ENCODE assay signal across 21 mouse cellular contexts in genomic region chr12:108682240-108683023, GRCm38 (mm10). TPM values are rescaled to one million over a fixed set of nuclear protein-coding genes. Genes with fewer than 3 reads are reported as not detected.
DNase-seq lines count a peak whose midpoint lies in the region; ATAC-seq and TF ChIP-seq lines count a peak whose summit lies in the region.
"Had no signal": no experiment of that assay in that cellular context is flagged by ENCODE, and none has a peak within 500 bp of the region (broad histone marks: within the 10 kb centered on the region; RNA-seq: fewer than 3 reads in every experiment).

No protein-coding gene starts in this region.

- no peak overlapping the region for H3K4me2 ChIP-seq in embryonic facial prominence, embryonic 14.5 days (ENCODE audit: low read depth, low read length)
- H3K4me2 ChIP-seq in midbrain, embryonic 14.5 days (ENCODE audit: low read length) = no peak overlapping the region
- H3K4me2 ChIP-seq: forebrain, embryonic 12.5 days; heart, embryonic 13.5 days; hindbrain, embryonic 13.5 days; midbrain, embryonic 11.5 days had no signal

- H3K4me1 ChIP-seq in embryonic facial prominence, embryonic 14.5 days (ENCODE audit: control insufficient read depth, insufficient read depth, low read length) = no peaks in the 10 kb centered on the region
- H3K4me1 ChIP-seq in embryonic facial prominence, embryonic 10.5 days = no peaks in the 10 kb centered on the region
- peaks cover 9% of the 10 kb centered on the region; the same call in 1 of the 2 replicates for H3K4me1 ChIP-seq in lung, adult 2 months (ENCODE audit: control insufficient read depth, insufficient read depth, low read length)
- no peaks in the 10 kb centered on the region for H3K4me1 ChIP-seq in midbrain, embryonic 14.5 days (ENCODE audit: control insufficient read depth, insufficient read depth, low read length)
- H3K4me1 ChIP-seq: forebrain, embryonic 12.5 days; hindbrain, embryonic 13.5 days; limb, embryonic 10.5 days had no signal

- WGBS in embryonic facial prominence, embryonic 14.5 days = 88% methylated on average over 13 of the region's 13 CpGs
- WGBS in embryonic facial prominence, embryonic 10.5 days = 93% methylated on average over 13 of the region's 13 CpGs
- WGBS in lung, adult 2 months = 63% methylated on average over 13 of the region's 13 CpGs
- 95% methylated on average over 13 of the region's 13 CpGs for WGBS in midbrain, embryonic 14.5 days

- TF ChIP-seq POLR2A in lung, adult 2 months (IDR thresholded peaks at IDR 0.05; ENCODE audit: borderline replicate concordance, extremely low read depth, low read depth, low read length) = no peak

- H3K36me3 ChIP-seq in embryonic facial prominence, embryonic 14.5 days (ENCODE audit: control insufficient read depth, insufficient read depth, low read length) = peaks cover 84% of the 10 kb centered on the region
- H3K36me3 ChIP-seq in embryonic facial prominence, embryonic 10.5 days (replicated peaks) = peaks cover 96% of the 10 kb centered on the region
- H3K36me3 ChIP-seq in midbrain, embryonic 14.5 days (ENCODE audit: control insufficient read depth, insufficient read depth, low read length) = peaks cover 88% of the 10 kb centered on the region
- H3K36me3 ChIP-seq: G1E had no signal

- no peak for TF ChIP-seq CTCF in lung, adult 2 months (IDR thresholded peaks at IDR 0.05; ENCODE audit: insufficient read depth, low read length)

- H3K27me3 ChIP-seq in embryonic facial prominence, embryonic 14.5 days (replicated peaks; ENCODE audit: control insufficient read depth, insufficient read depth, low read length) = no peaks in the 10 kb centered on the region
- no peaks in the 10 kb centered on the region for H3K27me3 ChIP-seq in embryonic facial prominence, embryonic 10.5 days (replicated peaks; ENCODE audit: low read depth, poor library complexity, severe bottlenecking)
- no peaks in the 10 kb centered on the region for H3K27me3 ChIP-seq in midbrain, embryonic 14.5 days (ENCODE audit: control insufficient read depth, insufficient read depth, low read length)
- H3K27me3 ChIP-seq: forebrain, embryonic 12.5 days; heart, embryonic 13.5 days; hindbrain, embryonic 13.5 days had no signal

- no peak overlapping the region for H3K4me3 ChIP-seq in embryonic facial prominence, embryonic 14.5 days (ENCODE audit: low read depth, low read length)
- no peak overlapping the region for H3K4me3 ChIP-seq in embryonic facial prominence, embryonic 10.5 days
- H3K4me3 ChIP-seq in lung, adult 2 months (replicated peaks; ENCODE audit: extremely low read depth, low read depth, low read length) = no peak overlapping the region
- no peak overlapping the region for H3K4me3 ChIP-seq in midbrain, embryonic 14.5 days (replicated peaks; ENCODE audit: low read depth, low read length)
- H3K4me3 ChIP-seq: forebrain, embryonic 12.5 days; heart, embryonic 13.5 days; hindbrain, embryonic 13.5 days; limb, embryonic 10.5 days had no signal

- no peaks in the 10 kb centered on the region for H3K9me3 ChIP-seq in embryonic facial prominence, embryonic 14.5 days (ENCODE audit: control insufficient read depth, low read length)
- H3K9me3 ChIP-seq in embryonic facial prominence, embryonic 10.5 days = no peaks in the 10 kb centered on the region
- no peaks in the 10 kb centered on the region for H3K9me3 ChIP-seq in midbrain, embryonic 14.5 days (ENCODE audit: control insufficient read depth, low read length)
- H3K9me3 ChIP-seq: forebrain, embryonic 12.5 days; heart, embryonic 13.5 days; hindbrain, embryonic 13.5 days; limb, embryonic 10.5 days had no signal

- DNase-seq in embryonic facial prominence, embryonic 14.5 days (ENCODE audit: low spot score) = no peak
- no peak for DNase-seq in embryonic facial prominence, embryonic 10.5 days (ENCODE audit: low spot score)
- peak; percentile 32 for DNase-seq in kidney, adult 18-20 months
- no peak for DNase-seq in kidney, adult 8-10 months
- DNase-seq in lung, postnatal 36 days = peak; percentile 47
- DNase-seq in lung, adult 2 months = no peak
- peak; percentile 42 to 49 for DNase-seq in kidney, postnatal 36 days
- DNase-seq in midbrain, embryonic 14.5 days = no peak
- DNase-seq: adrenal gland, postnatal 25 days; cerebellum, adult 11-12 months; cerebellum, postnatal 25 days; liver, postnatal 0 days; thymus, postnatal 25 days had no signal

- no peak overlapping the region for H3K27ac ChIP-seq in embryonic facial prominence, embryonic 14.5 days (replicated peaks; ENCODE audit: low read depth, low read length)
- no peak overlapping the region for H3K27ac ChIP-seq in embryonic facial prominence, embryonic 10.5 days (replicated peaks)
- no peak overlapping the region for H3K27ac ChIP-seq in midbrain, embryonic 14.5 days (replicated peaks; ENCODE audit: low read depth, low read length)
- H3K27ac ChIP-seq: forebrain, embryonic 12.5 days; heart, embryonic 13.5 days; hindbrain, embryonic 13.5 days; limb, embryonic 10.5 days had no signal

- no peak overlapping the region for H3K9ac ChIP-seq in embryonic facial prominence, embryonic 14.5 days (ENCODE audit: low read depth, low read length)
- no peak overlapping the region for H3K9ac ChIP-seq in midbrain, embryonic 14.5 days (replicated peaks; ENCODE audit: low read length)
- H3K9ac ChIP-seq: forebrain, embryonic 12.5 days; heart, embryonic 13.5 days; hindbrain, embryonic 13.5 days; liver, postnatal 0 days had no signal

- peak; percentile 23; the same call in 1 of the 2 replicates for ATAC-seq in embryonic facial prominence, embryonic 14.5 days (ENCODE audit: low read depth)
- no peak for ATAC-seq in midbrain, embryonic 14.5 days (ENCODE audit: low FRiP score, low TSS enrichment)
- ATAC-seq: CD4-positive, CD25-positive, alpha-beta regulatory T cell, adult 4 months; inflammation-experienced regulatory T-cells, adult 6 months; liver, postnatal 0 days had no signal

RNA-seq across cellular contexts. Expression of gene Degs2, which starts 19.7 kb away (rescaled TPM):
- polyA plus RNA-seq in embryonic facial prominence, embryonic 14.5 days (2014; fragmentation: Nextera tagmentation; extraction: Ambion mirVana) = 1.1 and 1.2 TPM in 2 replicates
- polyA plus RNA-seq in embryonic facial prominence, embryonic 10.5 days (2016; fragmentation: Nextera tagmentation; extraction: Ambion mirVana) = 1.1 and 1.7 TPM in 2 replicates
- polyA plus RNA-seq in lung, adult 2 months (2012; rRNA removed) = 2.0 and 5.3 TPM in 2 replicates
- 2.5 and 2.8 TPM in 2 replicates for polyA plus RNA-seq in midbrain, embryonic 14.5 days (2014; fragmentation: Nextera tagmentation; extraction: Ambion mirVana)
- polyA plus RNA-seq: G1E had no signal

Comparison
In these comparisons a context has a peak if more than half of its experiments do, and no peak if none do; other contexts are left out.
1. DNase-seq: peak in kidney, adult 18-20 months (single experiment), lung, postnatal 36 days (single experiment) and kidney, postnatal 36 days (2 of 2); none in embryonic facial prominence, embryonic 14.5 days (single experiment), embryonic facial prominence, embryonic 10.5 days (single experiment), kidney, adult 8-10 months (0 of 2), lung, adult 2 months (single experiment) and midbrain, embryonic 14.5 days (single experiment).